Mouse (Mus musculus): ENCODE measurements around the gene Dnmt1. TPM values are rescaled to one million over a fixed set of nuclear protein-coding genes. Genes with fewer than 3 reads are reported as not detected.

The Dnmt1 gene
- polyA plus RNA-seq, 1 experiment from 2014 or later = 54.3 TPM

DNA sequence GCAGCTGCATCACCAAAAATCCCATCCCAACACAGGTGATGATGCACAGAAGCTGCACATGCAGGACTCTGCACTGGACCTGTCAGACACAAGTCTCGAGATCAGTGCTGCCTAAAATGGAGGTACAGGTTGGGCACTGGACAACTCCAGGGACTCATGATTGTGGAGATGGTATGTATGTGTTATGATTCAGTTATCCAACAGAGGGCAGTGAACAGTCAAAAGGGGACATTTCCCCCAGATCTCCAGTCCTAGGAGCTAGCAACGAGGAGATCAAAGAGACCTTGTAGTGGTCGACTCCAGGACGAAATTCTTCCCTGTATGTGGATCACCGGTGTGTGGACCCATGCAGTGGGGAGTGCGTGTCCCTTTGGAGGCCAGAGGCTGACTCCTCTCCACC lies 99.8 kb downstream of the Dnmt1 start:
- in situ Hi-C loops (cut with MboI; ENCODE audit: low pct_unique_long_range_greater_than_20kb) = no loop called here
- DNase-seq (ENCODE audit: low read depth, low spot score) (no peak), ATAC-seq (no peak)
- H3K27me3 ChIP-seq = peaks cover 6% of the 10 kb centered on the region
- CTCF ChIA-PET = no interaction called here
- POLR2A ChIA-PET = no interaction called here
- TF ChIP-seq CTCF (IDR thresholded peaks at IDR 0.05) = no peak

Other genes starting within 250 kb of the Dnmt1 start
- gene Olfm2, start 213.5 kb downstream of the Dnmt1 start, polyA plus RNA-seq (2021) = 0.32 TPM
- gene Col5a3, start 144.8 kb downstream of the Dnmt1 start, polyA plus RNA-seq (2021) = 0.08 TPM
- gene Rdh8, start 141.4 kb downstream of the Dnmt1 start, polyA plus RNA-seq (2021) = not detected
- 0.09 TPM for gene A230050P20Rik, start 91.2 kb downstream of the Dnmt1 start, polyA plus RNA-seq (2021)
- 1.8 TPM for gene Angptl6, start 80.2 kb downstream of the Dnmt1 start, polyA plus RNA-seq (2021)
- gene Ppan, start 71.7 kb downstream of the Dnmt1 start, polyA plus RNA-seq (2021) = 42.2 TPM
- 172 TPM for gene Eif3g, start 61.3 kb downstream of the Dnmt1 start, polyA plus RNA-seq (2021)
- gene S1pr2, start 16.9 kb upstream of the Dnmt1 start, polyA plus RNA-seq (2021) = 10.9 TPM
- gene Mrpl4, start 42.9 kb upstream of the Dnmt1 start, polyA plus RNA-seq (2021) = 89.1 TPM
- gene Icam1, start 56.1 kb upstream of the Dnmt1 start, polyA plus RNA-seq (2021) = 0.06 TPM
- 0.99 TPM for gene Icam4, start 69.5 kb upstream of the Dnmt1 start, polyA plus RNA-seq (2021)
- 1.1 TPM for gene Icam5, start 72.2 kb upstream of the Dnmt1 start, polyA plus RNA-seq (2021)
- gene Zglp1, start 107.2 kb upstream of the Dnmt1 start, polyA plus RNA-seq (2021) = 0.10 TPM
- gene Gm49373, start 113.2 kb upstream of the Dnmt1 start, polyA plus RNA-seq (2021) = 0.15 TPM
- 61.0 TPM for gene Fdx1l, start 113.7 kb upstream of the Dnmt1 start, polyA plus RNA-seq (2021)
- 1.2 TPM for gene Gm38431, start 132.1 kb upstream of the Dnmt1 start, polyA plus RNA-seq (2021)
- gene Raver1, start 132.1 kb upstream of the Dnmt1 start, polyA plus RNA-seq (2021) = 65.4 TPM
- 20.3 TPM for gene Tyk2, start 171.4 kb upstream of the Dnmt1 start, polyA plus RNA-seq (2021)
- 312 TPM for gene Cdc37, start 190.1 kb upstream of the Dnmt1 start, polyA plus RNA-seq (2021)
- 3.0 TPM for gene Pde4a, start 205.8 kb upstream of the Dnmt1 start, polyA plus RNA-seq (2021)

Data from Patski (cell line).